Mouse (Mus musculus): ENCODE measurements around the gene Tom1l2.

The Tom1l2 gene

GRCm38 (mm10) chr11:60268563-60268962, 84.1 kb downstream of the Tom1l2 start:
- in situ Hi-C loops (cut with MboI, MseI), result no loop called here

- in situ Hi-C loops (cut with MboI, MseI), result no loop called here
These were observed 87.3 kb downstream of the Tom1l2 start for GRCm38 (mm10) chr11:60265271-60265985.

DNA sequence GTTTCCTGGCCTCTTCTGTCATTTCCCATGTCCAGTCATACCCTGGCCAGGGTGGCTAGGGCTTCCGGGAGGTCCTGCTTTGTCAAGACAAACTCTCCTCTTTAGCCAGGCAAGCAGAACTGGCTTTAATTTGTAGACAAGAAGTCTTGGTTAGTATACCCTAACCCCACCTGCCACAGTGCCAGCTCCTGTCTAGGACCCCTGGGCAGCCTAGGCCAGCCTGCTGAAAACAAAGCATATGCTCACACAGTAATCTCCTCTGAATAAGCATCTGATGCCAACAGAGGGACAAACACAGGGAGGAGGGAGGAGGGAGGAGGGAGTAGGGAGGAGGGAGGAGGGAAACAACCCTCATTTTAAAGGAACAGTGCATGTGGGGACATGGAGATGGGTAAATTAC, 88.1 kb downstream of the Tom1l2 start:
- in situ Hi-C loops (cut with MboI, MseI), result no loop called here

DNA sequence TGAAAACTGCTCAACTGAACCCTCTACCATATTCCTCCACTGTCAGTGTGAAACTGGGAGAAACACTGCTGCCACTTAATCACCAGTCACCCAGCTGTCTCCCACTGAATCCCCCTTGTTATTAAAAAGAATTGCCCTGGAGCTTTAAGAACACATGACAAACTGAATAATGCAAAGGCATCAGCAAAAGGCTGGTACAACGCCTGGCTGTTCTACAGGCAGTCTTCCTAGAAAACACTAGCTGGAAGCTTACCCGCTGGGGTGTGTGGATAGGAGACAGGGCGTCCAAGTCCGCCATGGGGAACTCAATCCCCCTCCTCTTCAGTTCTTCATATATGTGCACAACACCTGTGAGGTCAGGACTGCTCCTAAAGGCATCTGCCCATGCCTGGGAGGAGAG, 90.3 kb downstream of the Tom1l2 start:
- in situ Hi-C loops (cut with MboI, MseI), result no loop called here

DNA sequence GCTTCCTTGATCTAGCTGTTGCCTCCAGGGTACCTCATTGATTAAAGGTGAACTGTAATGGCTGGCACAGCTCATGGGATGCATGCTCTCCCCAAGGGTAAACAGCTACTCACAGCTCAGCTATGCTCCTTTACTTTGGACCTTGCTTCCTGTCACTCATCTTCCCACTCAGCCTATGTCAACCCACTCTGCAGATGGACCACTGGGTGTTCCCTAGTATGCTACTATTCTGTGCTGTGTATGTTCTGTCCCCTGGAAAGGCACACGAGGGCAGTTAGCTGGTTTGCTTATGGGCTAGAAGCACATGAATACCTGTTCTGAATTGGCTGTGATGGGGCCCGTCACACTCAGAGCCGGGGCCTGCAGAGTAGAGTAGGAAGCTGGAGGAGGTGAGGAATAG, 92.0 kb downstream of the Tom1l2 start:
- in situ Hi-C loops (cut with MboI, MseI), result no loop called here

DNA sequence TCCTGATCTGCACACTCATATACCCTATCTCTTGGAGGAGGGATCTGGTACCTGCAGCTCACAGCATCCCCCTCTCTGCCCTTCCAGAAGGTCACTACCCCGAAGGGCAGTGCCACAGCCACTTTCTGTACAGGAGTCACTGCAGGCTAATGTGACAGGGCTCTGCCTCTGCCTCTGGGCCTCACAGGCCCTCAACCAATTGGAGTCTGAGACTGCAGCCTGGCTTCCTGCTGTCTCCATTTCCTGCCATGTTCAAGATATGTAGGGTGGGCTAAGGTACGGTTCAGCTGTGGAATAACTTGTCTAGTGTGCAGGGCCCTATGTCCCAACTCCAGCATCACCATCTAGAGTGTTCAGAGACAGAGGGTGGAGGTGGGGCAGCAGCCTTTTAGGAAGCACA, 95.0 kb downstream of the Tom1l2 start:
- in situ Hi-C loops (cut with MboI, MseI), result no loop called here

GRCm38 (mm10) chr11:60256713-60257112, 96.0 kb downstream of the Tom1l2 start:
- in situ Hi-C loops (cut with MboI, MseI), result no loop called here

DNA sequence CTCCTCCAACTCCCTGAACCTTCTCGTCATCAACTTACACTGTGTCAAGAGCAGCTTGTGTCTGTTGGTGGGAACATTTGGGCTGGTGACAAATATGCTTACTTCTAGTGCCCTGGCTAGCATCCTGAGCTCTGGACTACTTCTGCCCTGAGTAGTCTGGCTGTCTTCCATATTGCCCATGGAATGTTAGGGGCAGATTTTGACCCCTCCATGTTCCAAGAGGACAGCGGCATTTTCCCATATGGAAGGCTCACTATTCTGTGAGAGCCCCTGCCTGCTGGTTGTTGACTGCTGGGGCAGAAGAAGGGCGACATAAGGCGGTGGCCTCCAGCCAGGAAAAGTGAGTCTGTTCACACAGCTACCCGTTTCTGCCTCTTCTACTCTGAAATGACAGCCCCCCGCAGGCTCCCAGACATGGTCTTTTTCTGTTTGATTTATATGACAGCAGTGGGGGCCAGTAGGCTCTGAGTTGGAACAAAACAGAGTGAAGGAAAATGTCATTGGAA, 96.5 kb downstream of the Tom1l2 start:
- in situ Hi-C loops (cut with MboI, MseI), result no loop called here

GRCm38 (mm10) chr11:60255639-60256038, 97.1 kb downstream of the Tom1l2 start:
- in situ Hi-C loops (cut with MboI, MseI), result no loop called here

- in situ Hi-C loops (cut with MboI, MseI), result no loop called here
These were observed 97.5 kb downstream of the Tom1l2 start for GRCm38 (mm10) chr11:60255181-60255580.

GRCm38 (mm10) chr11:60254308-60254707, 98.4 kb downstream of the Tom1l2 start:
- in situ Hi-C loops (cut with MboI, MseI), result no loop called here

GRCm38 (mm10) chr11:60253546-60253945, 99.2 kb downstream of the Tom1l2 start:
- in situ Hi-C loops (cut with MboI, MseI), result no loop called here

- in situ Hi-C loops (cut with MboI, MseI), result no loop called here
These were observed 101.6 kb downstream of the Tom1l2 start for GRCm38 (mm10) chr11:60250971-60251643.

- in situ Hi-C loops (cut with MboI, MseI), result no loop called here
These were observed 102.8 kb downstream of the Tom1l2 start for GRCm38 (mm10) chr11:60249885-60250284.

DNA sequence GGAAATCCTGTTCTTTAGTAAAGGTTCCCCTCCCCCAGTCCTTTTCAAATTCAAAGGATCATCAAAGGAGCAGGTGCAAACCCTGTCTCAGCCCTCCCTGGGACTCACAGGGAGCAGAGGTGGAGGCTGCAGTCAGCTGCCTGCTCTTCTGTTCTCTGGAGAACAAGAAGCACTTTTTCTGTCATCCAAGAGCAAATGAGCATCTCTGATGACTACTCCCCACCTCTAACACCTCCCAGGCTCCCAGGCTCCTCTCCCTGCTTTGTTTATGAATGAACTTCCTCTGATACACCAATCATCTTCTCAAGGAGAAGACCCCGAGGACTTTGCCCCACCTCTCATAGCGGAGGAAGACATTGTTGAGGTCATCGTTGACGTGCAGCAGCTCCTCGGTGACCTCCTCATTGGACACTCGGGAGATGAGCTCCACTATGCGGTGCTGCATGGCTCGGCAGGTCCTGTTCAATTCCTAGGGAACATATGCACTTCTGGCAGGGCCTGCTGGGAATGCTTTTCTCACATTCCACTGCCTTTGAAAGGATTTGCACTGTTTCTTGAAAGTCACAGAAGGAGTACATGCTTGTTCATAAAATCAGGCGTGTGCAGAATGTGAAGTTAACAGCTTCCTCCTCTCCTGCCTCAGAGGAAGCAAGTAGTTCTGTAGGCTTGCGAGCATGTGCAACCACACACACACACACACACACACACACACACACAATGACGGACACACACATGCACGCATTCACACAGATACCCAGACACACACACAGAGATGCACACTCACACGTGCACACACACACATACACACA, 103.9 kb downstream of the Tom1l2 start:
- in situ Hi-C loops (cut with MboI, MseI), result no loop called here

GRCm38 (mm10) chr11:60247753-60248550, 104.8 kb downstream of the Tom1l2 start:
- in situ Hi-C loops (cut with MboI, MseI), result no loop called here

- in situ Hi-C loops (cut with MboI, MseI), result no loop called here
These were observed 106.6 kb downstream of the Tom1l2 start for GRCm38 (mm10) chr11:60246077-60246476.

GRCm38 (mm10) chr11:60244503-60245143, 108.1 kb downstream of the Tom1l2 start:
- in situ Hi-C loops (cut with MboI, MseI), result no loop called here

DNA sequence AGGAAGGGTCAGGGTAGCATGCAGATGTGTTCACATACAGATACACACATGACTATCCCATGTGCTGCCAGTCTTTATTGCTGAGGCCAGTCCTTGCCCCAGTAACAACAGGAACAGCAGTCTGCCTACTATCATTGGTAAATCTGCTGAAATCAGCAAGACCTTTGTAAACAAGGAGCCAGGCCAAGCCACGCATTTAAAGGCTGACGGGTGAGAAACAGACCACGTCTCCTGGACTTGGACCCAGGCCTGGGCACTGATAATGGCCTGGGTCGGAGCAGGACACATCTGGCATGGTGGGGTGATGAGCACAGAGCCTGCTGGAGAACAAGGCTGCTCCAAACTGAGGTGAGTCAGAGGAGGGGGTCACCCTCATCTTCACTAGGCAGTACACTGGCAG, 112.2 kb downstream of the Tom1l2 start:
- in situ Hi-C loops (cut with MboI, MseI), result no loop called here

GRCm38 (mm10) chr11:60235351-60235750, 117.4 kb downstream of the Tom1l2 start:
- in situ Hi-C loops (cut with MboI, MseI), result loop anchor here (10.0 kb wide), 1 partner anchor 1281 kb away; the partner anchor contains the start of genes Hist3h2a and Trim17

DNA sequence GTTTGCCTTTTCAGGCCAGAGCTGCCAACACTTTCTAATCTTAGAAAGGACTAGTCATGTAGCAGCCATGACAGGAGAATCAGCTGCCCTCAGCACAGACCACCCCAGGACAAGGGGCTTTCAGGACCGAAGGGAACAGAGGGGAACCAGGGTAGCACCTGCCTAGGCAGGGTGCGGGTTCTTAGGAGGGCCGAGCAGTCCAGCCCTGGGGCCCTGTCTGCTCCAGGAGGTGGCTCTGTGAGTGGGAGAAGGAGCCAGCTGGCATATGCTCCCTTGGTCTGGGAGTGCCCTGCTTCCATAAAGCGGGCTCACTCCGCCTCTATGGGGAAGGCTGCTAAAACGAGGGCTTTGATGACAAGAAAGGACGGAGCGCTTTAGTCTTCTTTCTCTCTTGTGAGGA, 119.5 kb downstream of the Tom1l2 start:
- in situ Hi-C loops (cut with MboI, MseI), result loop anchor here (10.0 kb wide), 1 partner anchor 1278 kb away; the partner anchor contains the start of genes Hist3h2a and Trim17

Measured in T-helper 2 cell (primary cell).